Mouse (Mus musculus): ENCODE measurements around the gene Insl6. TPM values are rescaled to one million over a fixed set of nuclear protein-coding genes. Genes with fewer than 3 reads are reported as not detected.

The Insl6 gene
- polyA plus RNA-seq, 1 experiment from 2014 or later = 1.6 TPM

GRCm38 (mm10) chr19:29336624-29337023 lies 11.5 kb upstream of the Insl6 start:
- Histone ChIP-seq H3K9ac (replicated peaks; ENCODE audit: low read depth, low read length) (no peak overlapping the region), H3K4me1 (ENCODE audit: control insufficient read depth, insufficient read depth, low read length) (0 out of 2 replicates have a peak, but pooled peaks cover 6% of the 10 kb centered on the region), H3K27me3 (ENCODE audit: control insufficient read depth, insufficient read depth, low read length) (no peaks in the 10 kb centered on the region), H3K9me3 (ENCODE audit: control insufficient read depth, low read length) (no peaks in the 10 kb centered on the region), H3K4me3 (ENCODE audit: low read depth, low read length) (no peak overlapping the region), H3K36me3 (ENCODE audit: control insufficient read depth, insufficient read depth, low read length) (no peaks in the 10 kb centered on the region), H3K4me2 (ENCODE audit: low read depth, low read length) (no peak overlapping the region), H3K27ac (ENCODE audit: low read depth, low read length) (no peak overlapping the region)
- WGBS = 88% methylated on average over 2 of the region's 2 CpGs
- no peak for ATAC-seq (ENCODE audit: low read depth)

GRCm38 (mm10) chr19:29334068-29334745 lies 9.1 kb upstream of the Insl6 start, which contains the start of gene Rln1:
Rln1 (minus strand) TSS chr19:29334670.
- peak within 1 kb of the TSS; percentile 43 for H3K4me3 ChIP-seq (ENCODE audit: low read depth, low read length)
- H3K9me3 ChIP-seq (ENCODE audit: control insufficient read depth, low read length) = no peaks in the 10 kb centered on the region
- H3K36me3 ChIP-seq (ENCODE audit: control insufficient read depth, insufficient read depth, low read length) = no peaks in the 10 kb centered on the region
- H3K27ac ChIP-seq (ENCODE audit: low read depth, low read length) = no peak within 1 kb of the TSS
- H3K9ac ChIP-seq (replicated peaks; ENCODE audit: low read depth, low read length) = peak within 1 kb of the TSS; percentile 55
- H3K27me3 ChIP-seq (ENCODE audit: control insufficient read depth, insufficient read depth, low read length) = no peaks in the 10 kb centered on the region
- ATAC-seq (ENCODE audit: low read depth) = peak; percentile 85
- 3% methylated on average over 23 of the region's 23 CpGs for WGBS
- 0 out of 2 replicates have a peak, but pooled peaks cover 6% of the 10 kb centered on the region for H3K4me1 ChIP-seq (ENCODE audit: control insufficient read depth, insufficient read depth, low read length)
- peak within 1 kb of the TSS; percentile 64 for H3K4me2 ChIP-seq (ENCODE audit: low read depth, low read length)

- Histone ChIP-seq H3K4me1 (ENCODE audit: control insufficient read depth, insufficient read depth, low read length) (no peaks in the 10 kb centered on the region), H3K9ac (replicated peaks; ENCODE audit: low read depth, low read length) (no peak overlapping the region), H3K4me3 (ENCODE audit: low read depth, low read length) (no peak overlapping the region), H3K4me2 (ENCODE audit: low read depth, low read length) (no peak overlapping the region), H3K9me3 (ENCODE audit: control insufficient read depth, low read length) (no peaks in the 10 kb centered on the region), H3K27me3 (ENCODE audit: control insufficient read depth, insufficient read depth, low read length) (no peaks in the 10 kb centered on the region), H3K36me3 (ENCODE audit: control insufficient read depth, insufficient read depth, low read length) (no peaks in the 10 kb centered on the region), H3K27ac (ENCODE audit: low read depth, low read length) (no peak overlapping the region)
- 83% methylated on average over 13 of the region's 13 CpGs for WGBS
- no peak for ATAC-seq (ENCODE audit: low read depth)
These were observed 1.8 kb upstream of the Insl6 start for GRCm38 (mm10) chr19:29326822-29327552.

GRCm38 (mm10) chr19:29326396-29326795 lies 1.2 kb upstream of the Insl6 start:
- H3K9ac ChIP-seq (replicated peaks; ENCODE audit: low read depth, low read length) = no peak overlapping the region
- H3K9me3 ChIP-seq (ENCODE audit: control insufficient read depth, low read length) = no peaks in the 10 kb centered on the region
- ATAC-seq (ENCODE audit: low read depth) = no peak
- H3K4me1 ChIP-seq (ENCODE audit: control insufficient read depth, insufficient read depth, low read length) = no peaks in the 10 kb centered on the region
- H3K36me3 ChIP-seq (ENCODE audit: control insufficient read depth, insufficient read depth, low read length) = no peaks in the 10 kb centered on the region
- H3K27ac ChIP-seq (ENCODE audit: low read depth, low read length) = no peak overlapping the region
- no peak overlapping the region for H3K4me2 ChIP-seq (ENCODE audit: low read depth, low read length)
- H3K27me3 ChIP-seq (ENCODE audit: control insufficient read depth, insufficient read depth, low read length) = no peaks in the 10 kb centered on the region
- no peak overlapping the region for H3K4me3 ChIP-seq (ENCODE audit: low read depth, low read length)
- WGBS = 89% methylated on average over 4 of the region's 4 CpGs

GRCm38 (mm10) chr19:29325852-29326180 lies 660 bp upstream of the Insl6 start:
- Histone ChIP-seq H3K9ac (replicated peaks; ENCODE audit: low read depth, low read length) (no peak overlapping the region), H3K4me3 (ENCODE audit: low read depth, low read length) (no peak overlapping the region), H3K9me3 (ENCODE audit: control insufficient read depth, low read length) (no peaks in the 10 kb centered on the region), H3K4me1 (ENCODE audit: control insufficient read depth, insufficient read depth, low read length) (no peaks in the 10 kb centered on the region), H3K4me2 (ENCODE audit: low read depth, low read length) (no peak overlapping the region), H3K27ac (ENCODE audit: low read depth, low read length) (no peak overlapping the region), H3K27me3 (ENCODE audit: control insufficient read depth, insufficient read depth, low read length) (no peaks in the 10 kb centered on the region), H3K36me3 (ENCODE audit: control insufficient read depth, insufficient read depth, low read length) (no peaks in the 10 kb centered on the region)
- ATAC-seq (ENCODE audit: low read depth) = no peak
- WGBS = 72% methylated on average over 9 of the region's 9 CpGs

- Histone ChIP-seq H3K27ac (ENCODE audit: low read depth, low read length) (no peak overlapping the region), H3K9me3 (ENCODE audit: control insufficient read depth, low read length) (no peaks in the 10 kb centered on the region), H3K4me2 (ENCODE audit: low read depth, low read length) (no peak overlapping the region), H3K4me1 (ENCODE audit: control insufficient read depth, insufficient read depth, low read length) (no peaks in the 10 kb centered on the region), H3K4me3 (ENCODE audit: low read depth, low read length) (no peak overlapping the region), H3K27me3 (ENCODE audit: control insufficient read depth, insufficient read depth, low read length) (no peaks in the 10 kb centered on the region), H3K36me3 (ENCODE audit: control insufficient read depth, insufficient read depth, low read length) (no peaks in the 10 kb centered on the region), H3K9ac (replicated peaks; ENCODE audit: low read depth, low read length) (no peak overlapping the region)
- ATAC-seq (ENCODE audit: low read depth) = no peak
- 80% methylated on average over 8 of the region's 8 CpGs for WGBS
These were observed 1.6 kb downstream of the Insl6 start for GRCm38 (mm10) chr19:29323416-29324049.

- no peak overlapping the region for H3K4me2 ChIP-seq (ENCODE audit: low read depth, low read length)
- no peak overlapping the region for H3K4me3 ChIP-seq (ENCODE audit: low read depth, low read length)
- H3K36me3 ChIP-seq (ENCODE audit: control insufficient read depth, insufficient read depth, low read length) = peaks cover 21% of the 10 kb centered on the region
- H3K27me3 ChIP-seq (ENCODE audit: control insufficient read depth, insufficient read depth, low read length) = no peaks in the 10 kb centered on the region
- 48% methylated on average over 7 of the region's 7 CpGs for WGBS
- no peak for ATAC-seq (ENCODE audit: low read depth)
- no peak overlapping the region for H3K9ac ChIP-seq (replicated peaks; ENCODE audit: low read depth, low read length)
- H3K4me1 ChIP-seq (ENCODE audit: control insufficient read depth, insufficient read depth, low read length) = no peaks in the 10 kb centered on the region
- H3K27ac ChIP-seq (ENCODE audit: low read depth, low read length) = no peak overlapping the region
- 0 out of 2 replicates have a peak, but pooled peaks cover 3% of the 10 kb centered on the region for H3K9me3 ChIP-seq (ENCODE audit: control insufficient read depth, low read length)
These were observed 12.5 kb downstream of the Insl6 start for GRCm38 (mm10) chr19:29312661-29313060.

- H3K4me3 ChIP-seq (ENCODE audit: low read depth, low read length) = no peak overlapping the region
- ATAC-seq (ENCODE audit: low read depth) = no peak
- H3K9me3 ChIP-seq (ENCODE audit: control insufficient read depth, low read length) = 0 out of 2 replicates have a peak, but pooled peaks cover 3% of the 10 kb centered on the region
- H3K27me3 ChIP-seq (ENCODE audit: control insufficient read depth, insufficient read depth, low read length) = no peaks in the 10 kb centered on the region
- WGBS = 90% methylated on average over 8 of the region's 8 CpGs
- H3K9ac ChIP-seq (replicated peaks; ENCODE audit: low read depth, low read length) = no peak overlapping the region
- no peak overlapping the region for H3K27ac ChIP-seq (ENCODE audit: low read depth, low read length)
- no peaks in the 10 kb centered on the region for H3K4me1 ChIP-seq (ENCODE audit: control insufficient read depth, insufficient read depth, low read length)
- peaks cover 21% of the 10 kb centered on the region for H3K36me3 ChIP-seq (ENCODE audit: control insufficient read depth, insufficient read depth, low read length)
- H3K4me2 ChIP-seq (ENCODE audit: low read depth, low read length) = no peak overlapping the region
These were observed 13.4 kb downstream of the Insl6 start for GRCm38 (mm10) chr19:29311791-29312190.

GRCm38 (mm10) chr19:29308832-29309231 lies 16.3 kb downstream of the Insl6 start:
- H3K4me1 ChIP-seq (ENCODE audit: control insufficient read depth, insufficient read depth, low read length) = no peaks in the 10 kb centered on the region
- no peak overlapping the region for H3K4me2 ChIP-seq (ENCODE audit: low read depth, low read length)
- H3K4me3 ChIP-seq (ENCODE audit: low read depth, low read length) = no peak overlapping the region
- ATAC-seq (ENCODE audit: low read depth) = no peak
- no peaks in the 10 kb centered on the region for H3K9me3 ChIP-seq (ENCODE audit: control insufficient read depth, low read length)
- no peak overlapping the region for H3K27ac ChIP-seq (ENCODE audit: low read depth, low read length)
- no peaks in the 10 kb centered on the region for H3K27me3 ChIP-seq (ENCODE audit: control insufficient read depth, insufficient read depth, low read length)
- no peak overlapping the region for H3K9ac ChIP-seq (replicated peaks; ENCODE audit: low read depth, low read length)
- peaks cover 21% of the 10 kb centered on the region for H3K36me3 ChIP-seq (ENCODE audit: control insufficient read depth, insufficient read depth, low read length)

Measured in neural tube, embryonic 14.5 days (tissue).